Mouse (Mus musculus): Measurements from ENCODE around the gene Trpv2.
A peak's percentile ranks its signal among the peaks of the same experiment; 100 is the strongest.

Trpv2 gene

GRCm38 (mm10) chr11:62573959-62574702, at the start of gene Trpv2:
Trpv2 (plus strand) TSS chr11:62574486.
- no peak for DNase-seq (ENCODE audit: low spot score)

GRCm38 (mm10) chr11:62537089-62537488, 37.2 kb upstream of the Trpv2 start:
- no peak for DNase-seq (ENCODE audit: low spot score)

GRCm38 (mm10) chr11:62537590-62537989, 36.7 kb upstream of the Trpv2 start:
- no peak for DNase-seq (ENCODE audit: low spot score)

GRCm38 (mm10) chr11:62538321-62539088, 35.8 kb upstream of the Trpv2 start:
- DNase-seq (ENCODE audit: low spot score): peak; percentile 58

GRCm38 (mm10) chr11:62539089-62539890, 35.0 kb upstream of the Trpv2 start, which contains the start of gene Cenpv:
Cenpv (minus strand) TSS chr11:62539261.
- DNase-seq (ENCODE audit: low spot score): peak; percentile 64

- no peak for DNase-seq (ENCODE audit: low spot score)
These were observed 34.1 kb upstream of the Trpv2 start for GRCm38 (mm10) chr11:62540167-62540566.

- DNase-seq (ENCODE audit: low spot score): no peak
These were observed 33.3 kb upstream of the Trpv2 start for GRCm38 (mm10) chr11:62540969-62541368.

- DNase-seq (ENCODE audit: low spot score): no peak
These were observed 32.7 kb upstream of the Trpv2 start for GRCm38 (mm10) chr11:62541581-62541980.

GRCm38 (mm10) chr11:62543991-62544390, 30.3 kb upstream of the Trpv2 start:
- DNase-seq (ENCODE audit: low spot score): no peak

- peak; percentile 47 for DNase-seq (ENCODE audit: low spot score)
These were observed 24.5 kb upstream of the Trpv2 start for GRCm38 (mm10) chr11:62549782-62550181.

- DNase-seq (ENCODE audit: low spot score): peak; percentile 64
These were observed 24.0 kb upstream of the Trpv2 start for GRCm38 (mm10) chr11:62550227-62550685.

GRCm38 (mm10) chr11:62550727-62551225, 23.5 kb upstream of the Trpv2 start, which contains the start of gene Ubb:
Ubb (plus strand) TSS chr11:62551171.
- peak; percentile 94 for DNase-seq (ENCODE audit: low spot score)

GRCm38 (mm10) chr11:62551226-62552119, 22.8 kb upstream of the Trpv2 start:
- DNase-seq (ENCODE audit: low spot score): peak; percentile 89

- no peak for DNase-seq (ENCODE audit: low spot score)
These were observed 21.1 kb upstream of the Trpv2 start for GRCm38 (mm10) chr11:62553186-62553585.

- no peak for DNase-seq (ENCODE audit: low spot score)
These were observed 20.7 kb upstream of the Trpv2 start for GRCm38 (mm10) chr11:62553633-62554032.

- no peak for DNase-seq (ENCODE audit: low spot score)
These were observed 20.0 kb upstream of the Trpv2 start for GRCm38 (mm10) chr11:62554163-62554855.

GRCm38 (mm10) chr11:62554934-62555517, 19.3 kb upstream of the Trpv2 start:
- no peak for DNase-seq (ENCODE audit: low spot score)

- DNase-seq (ENCODE audit: low spot score): no peak
These were observed 18.3 kb upstream of the Trpv2 start for GRCm38 (mm10) chr11:62555896-62556412.

GRCm38 (mm10) chr11:62557205-62557604, 17.1 kb upstream of the Trpv2 start:
- DNase-seq (ENCODE audit: low spot score): no peak

- no peak for DNase-seq (ENCODE audit: low spot score)
These were observed 16.1 kb upstream of the Trpv2 start for GRCm38 (mm10) chr11:62558152-62558551.

Data from spleen, adult 12 weeks (tissue).